14 mouse cellular contexts compared by ENCODE assay signal in genomic region chr1:157232372-157232771, GRCm38 (mm10).
DNase-seq lines count a peak whose midpoint lies in the region; TF ChIP-seq lines count a peak whose summit lies in the region.
"Had no signal": no experiment of that assay in that cellular context is flagged by ENCODE, and none has a peak within 500 bp of the region (broad histone marks: within the 10 kb centered on the region; RNA-seq: fewer than 3 reads in every experiment).

No protein-coding gene starts in this region.

- TF ChIP-seq POLR2A in myocyte (IDR thresholded peaks at IDR 0.05; ENCODE audit: insufficient read length, low read depth), result no peak

- H3K4me3 ChIP-seq in myocyte, result no peak overlapping the region
- H3K4me3 ChIP-seq: liver, embryonic 12.5 days had no signal

- peak overlapping the region; percentile 52 for H3K4me2 ChIP-seq in myocyte (ENCODE audit: low read depth)
- H3K4me2 ChIP-seq: liver, embryonic 12.5 days had no signal

- no peaks in the 10 kb centered on the region for H3K36me3 ChIP-seq in myocyte (ENCODE audit: control insufficient read depth, insufficient read depth)
- H3K36me3 ChIP-seq: G1E; liver, embryonic 12.5 days had no signal

- H3ac ChIP-seq in myocyte (ENCODE audit: control insufficient read depth, insufficient read length), result no peak overlapping the region

- peak; percentile 45 for DNase-seq in right cerebral cortex, adult 18-20 months
- DNase-seq in right cerebral cortex, postnatal 14 days, result no peak
- peak; percentile 34 for DNase-seq in MN1 (ENCODE audit: low spot score)
- DNase-seq in adrenal gland, postnatal 14 days, result peak; percentile 38
- DNase-seq in kidney, postnatal 4 days, result no peak
- no peak for DNase-seq in heart, postnatal 4 days
- DNase-seq: cerebellum, adult 11-12 months; gastrocnemius, postnatal 10 days; heart, postnatal 10 days; right cerebral cortex, postnatal 25 days; thymus, adult 18-20 months had no signal

- H3K79me2 ChIP-seq in myocyte (ENCODE audit: control insufficient read depth, insufficient read depth), result no peaks in the 10 kb centered on the region

- no peaks in the 10 kb centered on the region for H3K27me3 ChIP-seq in myocyte (ENCODE audit: control insufficient read depth, insufficient read depth, insufficient read length)
- H3K27me3 ChIP-seq: liver, embryonic 12.5 days had no signal

TF ChIP-seq in myocyte, 11 proteins besides CTCF, POLR2A, EP300 and RAD21:
- TF ChIP-seq USF1 (IDR thresholded peaks at IDR 0.05; ENCODE audit: low read depth) (no peak), E2F4 (IDR thresholded peaks at IDR 0.05; ENCODE audit: insufficient read depth) (no peak), REST (IDR thresholded peaks at IDR 0.05; ENCODE audit: insufficient read depth, insufficient read length) (no peak), CEBPB (IDR thresholded peaks at IDR 0.05; ENCODE audit: insufficient read depth, poor library complexity, severe bottlenecking) (no peak), SRF (IDR thresholded peaks at IDR 0.05; ENCODE audit: control insufficient read depth, insufficient read length, low read depth) (no peak), TCF3 (IDR thresholded peaks at IDR 0.05; ENCODE audit: insufficient read length, low read depth) (no peak), MYOG (IDR thresholded peaks at IDR 0.05; ENCODE audit: control insufficient read depth in 1 of 3, insufficient read depth in 1 of 3, insufficient read length in 2 of 3, low read depth in 2 of 3) (no peak), TCF12 (IDR thresholded peaks at IDR 0.05; ENCODE audit: insufficient read depth, poor library complexity, severe bottlenecking) (no peak), MAX (IDR thresholded peaks at IDR 0.05; ENCODE audit: low read depth) (no peak), MYOD1 (IDR thresholded peaks at IDR 0.05; ENCODE audit: control insufficient read depth in 1 of 3, insufficient read length in 2 of 3, low read depth in 2 of 3) (no peak), POLR2AphosphoS2 (IDR thresholded peaks at IDR 0.05; ENCODE audit: insufficient read length, low read depth) (no peak)
TF ChIP-seq in myocyte: peak in this region for 0.

Comparison
In these comparisons a context has a peak if more than half of its experiments do, and no peak if none do; other contexts are left out.
1. DNase-seq: peak in right cerebral cortex, adult 18-20 months (single experiment), MN1 (single experiment) and adrenal gland, postnatal 14 days (single experiment); none in right cerebral cortex, postnatal 14 days (single experiment), kidney, postnatal 4 days (0 of 2) and heart, postnatal 4 days (single experiment).